Mouse (Mus musculus) forebrain, embryonic 16.5 days (tissue): ENCODE measurements around the gene Zkscan3. TPM values are rescaled to one million over a fixed set of nuclear protein-coding genes. Genes with fewer than 3 reads are reported as not detected.

Source experiments
- ATAC-seq: fragments of 200-750 bp; cut with Nextera tagmentation; 2 replicates; pipeline ENCODE4 v1.8.0; 2017; ENCODE audit warnings: mild to moderate bottlenecking, moderate library complexity
- H3K27ac ChIP-seq: fragments of 300-500 bp; sonication (generic); 2 replicates; pipeline ENCODE4 v1.5.1; 2014; ENCODE audit warnings: low read length, control low read depth
- H3K27me3 ChIP-seq: fragments of 300-500 bp; sonication (generic); replicated peaks from 2 replicates; pipeline ENCODE4 v1.6.1; 2014; ENCODE audit warnings: low read length; ENCODE audit not compliant: control insufficient read depth, insufficient read depth
- H3K36me3 ChIP-seq: fragments of 300-500 bp; sonication (generic); 2 replicates; pipeline ENCODE4 v1.6.1; 2014; ENCODE audit not compliant: control insufficient read depth, insufficient read depth
- H3K4me1 ChIP-seq: fragments of 300-500 bp; sonication (generic); replicated peaks from 2 replicates; pipeline ENCODE4 v1.6.1; 2014; ENCODE audit warnings: low read length; ENCODE audit not compliant: control insufficient read depth, insufficient read depth
- H3K4me2 ChIP-seq: fragments of 300-500 bp; sonication (generic); 2 replicates; pipeline ENCODE4 v1.6.1; 2014; ENCODE audit warnings: mild to moderate bottlenecking, low read length, control low read depth
- H3K4me3 ChIP-seq: fragments of 300-500 bp; sonication (generic); replicated peaks from 2 replicates; pipeline ENCODE4 v1.5.1; 2014; ENCODE audit warnings: mild to moderate bottlenecking, low read length, control low read depth
- H3K9ac ChIP-seq: fragments of 300-500 bp; sonication (generic); replicated peaks from 2 replicates; pipeline ENCODE4 v1.6.1; 2014; ENCODE audit warnings: low read depth, low read length, control low read depth
- H3K9me3 ChIP-seq: fragments of 300-500 bp; sonication (generic); 2 replicates; pipeline ENCODE4 v1.6.1; 2016; ENCODE audit warnings: low read length; ENCODE audit not compliant: control insufficient read depth
- WGBS: fragments of 180-500 bp; shearing (Covaris S2); extraction: QIAGEN DNeasy Blood & Tissue Kit; methylation state at CpG from one replicate; pipeline ENCODE4 v1.1.7; 2014; 5-methylcytosine and 5-hydroxymethylcytosine counted together
- polyA plus RNA-seq: library from polyadenylated mRNA; unstranded; fragments of >200 nt; fragmentation: Nextera tagmentation; extraction: Ambion mirVana; gene quantifications from 2 replicates; pipeline ENCODE4 v1.2.1, GENCODE M21; 2015

Zkscan3 gene
- polyA plus RNA-seq, 1 experiment from 2014 or later, result 93.3 TPM

DNA sequence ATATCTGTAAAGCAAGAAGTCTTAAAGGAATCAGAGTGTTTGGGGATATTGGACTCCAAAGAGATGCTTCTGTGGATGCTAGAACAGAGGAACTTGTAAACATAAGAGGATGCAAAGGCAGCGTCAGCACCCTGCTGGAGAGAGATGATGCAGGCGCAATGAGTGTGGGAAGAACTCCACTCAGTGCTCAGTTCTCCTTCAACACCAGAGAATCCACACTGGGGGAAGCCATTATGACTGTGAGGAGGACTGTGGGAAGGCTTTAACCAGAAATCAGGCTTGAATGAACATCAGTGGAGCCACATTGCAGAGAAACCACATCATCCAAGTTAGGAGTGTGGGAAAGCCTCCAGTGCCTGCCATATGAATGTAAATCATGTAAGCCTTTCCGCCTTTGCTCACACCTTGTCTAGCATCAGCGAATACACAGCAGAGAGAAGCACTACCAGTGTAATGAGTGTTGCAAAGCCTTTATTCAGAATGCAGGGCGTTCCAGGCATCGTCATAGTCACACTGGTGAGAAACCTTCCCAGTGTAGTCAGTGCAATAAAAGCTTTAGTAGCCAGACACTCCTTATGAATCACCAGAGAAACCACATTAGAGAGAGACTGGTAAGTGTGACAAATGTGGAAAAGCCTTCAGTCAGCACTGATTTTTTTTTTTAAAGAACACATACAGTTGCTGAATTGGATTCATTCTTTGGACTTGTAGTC is 14.9 kb upstream of the Zkscan3 start:
- Histone ChIP-seq H3K27ac (no peak overlapping the region), H3K4me3 (no peak overlapping the region), H3K4me2 (no peak overlapping the region), H3K4me1 (no peaks in the 10 kb centered on the region), H3K9ac (no peak overlapping the region), H3K27me3 (no peaks in the 10 kb centered on the region), H3K9me3 (no peaks in the 10 kb centered on the region), H3K36me3 (no peaks in the 10 kb centered on the region)
- ATAC-seq, result no peak
- 86% methylated on average over 6 of the region's 6 CpGs for WGBS

DNA sequence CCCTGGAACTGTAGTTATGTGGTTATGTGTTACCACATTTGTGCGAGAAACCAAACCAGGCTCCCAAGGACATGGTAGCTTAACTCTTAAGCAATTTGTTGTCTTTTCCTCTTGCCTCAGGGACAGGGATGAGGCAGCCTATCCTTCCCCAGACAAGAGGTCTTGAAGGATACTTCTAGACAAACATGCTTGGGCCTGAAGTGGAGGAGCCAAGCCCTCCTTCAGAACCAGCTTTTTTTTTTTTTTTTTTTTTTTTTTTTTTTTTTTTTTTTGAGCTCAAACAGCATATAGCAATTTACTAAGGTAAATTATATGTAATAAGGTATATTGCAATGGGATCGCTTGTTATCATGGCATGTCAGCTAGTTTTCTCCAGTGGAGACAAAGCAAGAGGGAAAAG is 13.2 kb upstream of the Zkscan3 start:
- H3K9me3 ChIP-seq, result no peaks in the 10 kb centered on the region
- no peak overlapping the region for H3K4me3 ChIP-seq
- no peaks in the 10 kb centered on the region for H3K4me1 ChIP-seq
- no peak overlapping the region for H3K4me2 ChIP-seq
- ATAC-seq, result no peak
- no peak overlapping the region for H3K9ac ChIP-seq
- no peak overlapping the region for H3K27ac ChIP-seq
- H3K36me3 ChIP-seq, result no peaks in the 10 kb centered on the region
- H3K27me3 ChIP-seq, result no peaks in the 10 kb centered on the region
- 92% methylated on average over 2 of the region's 2 CpGs for WGBS

DNA sequence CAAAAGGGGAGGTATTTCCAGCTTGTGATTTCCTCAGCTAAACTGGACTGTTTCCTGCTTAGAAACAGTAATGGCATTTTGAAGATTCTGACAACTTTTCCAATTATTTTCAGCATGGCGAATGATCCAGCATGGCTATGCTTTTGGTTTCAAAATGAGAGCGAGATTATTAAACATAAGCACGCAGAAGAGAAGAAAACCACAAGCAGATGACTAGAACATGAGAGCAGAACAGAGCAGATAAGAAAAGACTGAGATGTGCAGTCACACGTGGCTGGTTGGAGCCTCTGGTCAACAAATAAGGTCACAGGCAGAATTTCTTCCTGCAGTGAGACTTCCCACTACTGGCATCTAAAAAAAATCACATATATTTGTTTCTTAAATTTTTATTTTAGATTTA is 12.7 kb upstream of the Zkscan3 start:
- Histone ChIP-seq H3K4me2 (no peak overlapping the region), H3K4me3 (no peak overlapping the region), H3K9me3 (no peaks in the 10 kb centered on the region), H3K4me1 (no peaks in the 10 kb centered on the region), H3K27ac (no peak overlapping the region), H3K9ac (no peak overlapping the region), H3K27me3 (no peaks in the 10 kb centered on the region), H3K36me3 (no peaks in the 10 kb centered on the region)
- ATAC-seq, result no peak
- 81% methylated on average over 4 of the region's 4 CpGs for WGBS

DNA sequence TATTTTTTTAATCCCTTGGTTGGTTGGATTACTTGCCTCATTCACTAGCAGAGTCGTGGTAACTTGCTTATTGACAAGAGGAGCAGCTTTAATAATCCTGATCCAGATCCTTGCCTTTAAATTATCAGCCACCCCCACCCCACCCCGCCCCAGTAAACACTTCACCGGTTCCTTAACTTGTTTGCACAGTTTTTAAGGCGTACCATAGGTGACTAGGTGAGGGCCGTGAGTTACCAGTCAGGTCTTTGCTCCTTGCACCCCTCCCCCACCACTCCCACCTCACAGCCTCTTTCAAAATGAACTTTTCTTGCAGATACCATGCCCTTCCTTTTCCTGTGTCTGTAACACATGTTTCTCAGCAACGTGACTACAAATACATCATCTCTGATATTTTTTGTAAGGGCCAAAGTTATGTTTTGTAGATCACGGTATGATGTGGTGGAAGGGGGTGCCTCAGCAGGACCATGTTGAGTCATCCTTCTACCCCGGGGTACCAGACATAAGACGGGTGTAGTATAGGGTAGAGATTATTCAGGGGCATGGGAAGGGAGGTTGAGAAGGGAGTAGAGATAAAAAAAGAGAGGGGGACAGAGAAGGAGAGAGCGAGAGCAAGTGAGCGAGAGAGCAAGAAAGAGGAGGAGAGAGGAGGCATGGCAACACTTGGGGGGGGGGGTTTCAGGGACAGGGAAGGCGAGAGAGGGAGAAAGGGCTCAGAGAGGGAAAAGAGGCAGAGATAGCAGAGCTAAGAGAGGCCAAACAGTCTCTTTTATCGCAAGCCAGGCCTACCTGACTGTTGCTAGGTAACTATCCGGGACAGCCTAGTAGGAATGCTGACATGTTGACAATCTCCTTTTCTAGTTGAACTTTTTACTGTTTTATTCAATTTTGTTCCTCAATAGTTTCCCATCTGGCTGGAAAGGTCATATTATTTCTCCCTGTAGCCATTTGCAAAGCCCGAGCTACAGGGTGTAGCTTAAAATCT is 12.0 kb upstream of the Zkscan3 start:
- no peak for ATAC-seq
- no peaks in the 10 kb centered on the region for H3K27me3 ChIP-seq
- H3K4me3 ChIP-seq, result no peak overlapping the region
- 70% methylated on average over 14 of the region's 15 CpGs for WGBS
- no peaks in the 10 kb centered on the region for H3K4me1 ChIP-seq
- no peak overlapping the region for H3K4me2 ChIP-seq
- H3K36me3 ChIP-seq, result no peaks in the 10 kb centered on the region
- H3K27ac ChIP-seq, result no peak overlapping the region
- H3K9me3 ChIP-seq, result no peaks in the 10 kb centered on the region
- H3K9ac ChIP-seq, result no peak overlapping the region

DNA sequence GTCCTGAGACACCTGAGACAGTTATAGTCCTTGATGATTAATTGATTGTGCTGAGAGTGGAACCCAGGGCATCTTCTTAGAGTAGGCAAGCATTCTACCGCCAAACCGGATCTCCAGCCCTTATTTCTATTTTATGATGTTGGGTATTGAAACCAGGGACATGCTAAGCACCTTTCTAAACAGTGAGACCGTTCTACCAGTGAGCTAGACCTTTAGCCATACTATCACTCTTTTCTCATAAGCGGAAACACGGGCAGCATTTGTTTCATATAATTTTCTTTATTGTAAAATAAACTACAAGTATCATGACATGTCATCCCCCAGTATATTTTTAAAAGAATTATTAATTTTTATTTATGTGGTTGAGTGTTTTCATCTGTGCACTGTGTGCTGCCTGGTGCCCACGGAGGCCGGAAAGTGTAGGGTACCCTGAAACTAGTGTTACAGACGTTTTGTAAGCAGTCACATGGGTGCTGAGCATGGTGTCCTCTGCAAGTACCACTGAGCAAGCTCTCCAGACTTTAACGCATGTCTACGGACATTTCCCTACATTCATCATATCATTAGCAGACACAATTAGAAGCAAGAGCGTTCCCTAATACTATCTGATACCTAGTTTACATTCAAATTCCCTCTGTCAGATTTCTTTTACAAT is 6.4 kb upstream of the Zkscan3 start:
- peak; percentile 41; the same call in 1 of the 2 replicates for ATAC-seq
- Histone ChIP-seq H3K36me3 (no peaks in the 10 kb centered on the region), H3K9me3 (no peaks in the 10 kb centered on the region), H3K4me2 (peak overlapping the region; percentile 54), H3K27me3 (no peaks in the 10 kb centered on the region), H3K4me3 (peak overlapping the region; percentile 47), H3K9ac (peak overlapping the region; percentile 58), H3K4me1 (0 out of 2 replicates have a peak, but pooled peaks cover 4% of the 10 kb centered on the region), H3K27ac (peak overlapping the region; percentile 52)
- WGBS, result 48% methylated on average over 11 of the region's 11 CpGs

DNA sequence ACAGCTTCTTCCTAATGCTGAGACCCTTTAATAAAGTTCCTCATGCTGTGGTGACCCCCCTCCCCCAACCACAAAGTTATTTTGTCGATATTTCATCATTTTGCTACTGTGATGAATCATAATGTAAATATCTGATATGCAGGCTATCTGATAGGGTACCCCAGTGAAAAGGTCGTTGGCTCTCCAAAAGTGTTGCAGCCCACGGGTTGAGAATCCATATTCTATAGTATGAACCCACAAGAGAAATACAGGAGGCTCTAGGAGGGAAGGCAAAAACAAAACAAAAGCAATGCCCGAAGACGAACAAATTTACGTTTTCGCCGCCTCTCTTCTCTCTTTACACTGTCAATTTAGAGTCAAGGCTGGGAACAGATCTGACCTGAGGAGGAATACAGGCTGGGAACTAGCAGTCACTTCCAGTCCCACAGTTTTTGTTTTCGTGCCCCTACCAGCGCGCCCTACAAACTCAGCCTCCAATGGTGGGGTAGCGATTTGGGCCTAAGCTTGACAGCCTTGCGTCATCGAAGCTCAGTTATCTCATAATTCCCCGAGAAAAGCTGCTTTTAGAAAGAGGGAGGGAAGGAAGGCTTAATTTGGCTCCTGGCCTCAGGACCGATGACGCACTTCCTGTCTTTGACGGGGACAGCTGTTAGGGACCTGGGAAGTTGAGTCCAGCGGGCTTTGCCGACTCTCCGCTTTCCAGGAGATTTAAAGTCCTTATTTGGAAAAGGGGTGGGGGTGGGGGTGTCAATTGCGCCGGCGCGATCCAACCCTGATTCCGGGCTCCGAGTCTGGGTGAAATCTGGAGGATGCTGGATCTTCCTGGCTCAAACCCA is 5.6 kb upstream of the Zkscan3 start:
- H3K9ac ChIP-seq, result peak overlapping the region; percentile 58
- peak overlapping the region; percentile 54 for H3K4me2 ChIP-seq
- H3K4me1 ChIP-seq, result 0 out of 2 replicates have a peak, but pooled peaks cover 4% of the 10 kb centered on the region
- peak overlapping the region; percentile 52 for H3K27ac ChIP-seq
- WGBS, result 3% methylated on average over 27 of the region's 27 CpGs
- peak; percentile 96 for ATAC-seq
- H3K36me3 ChIP-seq, result no peaks in the 10 kb centered on the region
- H3K4me3 ChIP-seq, result peak overlapping the region; percentile 47
- no peaks in the 10 kb centered on the region for H3K27me3 ChIP-seq
- no peaks in the 10 kb centered on the region for H3K9me3 ChIP-seq

DNA sequence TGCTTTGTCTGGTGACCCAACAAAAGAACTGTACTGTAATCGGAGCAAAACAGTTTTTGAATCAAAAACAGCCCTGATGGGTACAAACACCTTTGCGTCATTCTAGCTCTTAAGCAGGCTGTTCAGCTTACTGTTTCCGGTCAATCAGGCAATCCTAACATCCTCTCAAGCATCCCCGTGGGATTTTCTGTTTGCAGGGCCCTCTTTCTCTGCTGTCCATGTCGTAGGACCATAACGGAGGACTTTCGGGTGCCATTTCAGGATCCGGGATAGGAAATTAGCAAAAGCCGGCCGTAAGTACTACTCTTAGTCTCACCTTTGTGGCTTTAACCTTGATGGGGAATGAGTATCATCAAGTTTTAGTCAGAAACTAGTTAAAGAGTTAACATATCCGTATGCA is 4.8 kb upstream of the Zkscan3 start:
- Histone ChIP-seq H3K9ac (no peak overlapping the region), H3K4me2 (no peak overlapping the region), H3K4me1 (0 out of 2 replicates have a peak, but pooled peaks cover 4% of the 10 kb centered on the region), H3K27me3 (no peaks in the 10 kb centered on the region), H3K9me3 (no peaks in the 10 kb centered on the region), H3K27ac (no peak overlapping the region), H3K4me3 (no peak overlapping the region), H3K36me3 (no peaks in the 10 kb centered on the region)
- ATAC-seq, result no peak
- 79% methylated on average over 11 of the region's 11 CpGs for WGBS

DNA sequence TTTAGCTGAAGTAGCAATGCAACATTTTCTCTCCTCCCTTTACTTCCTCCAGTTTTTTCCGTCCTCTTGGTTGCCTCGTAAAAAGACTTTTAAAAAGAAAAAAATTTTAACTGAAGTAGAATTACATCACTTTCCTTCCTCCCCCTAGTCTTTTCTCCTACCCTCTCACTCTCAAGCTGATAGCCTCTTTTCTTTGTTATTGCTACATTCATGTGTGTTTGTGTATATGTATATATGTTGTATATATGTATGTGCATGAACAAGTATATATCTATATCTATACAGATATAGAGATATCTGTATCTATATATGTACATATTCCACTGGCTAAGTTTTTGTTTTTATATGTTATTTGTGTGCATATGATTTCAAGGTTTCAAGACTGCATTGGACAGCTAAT is 293 bp upstream of the Zkscan3 start:
- Histone ChIP-seq H3K4me1 (peaks cover 27% of the 10 kb centered on the region), H3K9me3 (no peaks in the 10 kb centered on the region), H3K36me3 (0 out of 2 replicates have a peak, but pooled peaks cover 5% of the 10 kb centered on the region), H3K27ac (no peak overlapping the region), H3K4me3 (peak overlapping the region; percentile 96), H3K27me3 (no peaks in the 10 kb centered on the region), H3K9ac (peak overlapping the region; percentile 88), H3K4me2 (peak overlapping the region; percentile 80)
- 0% methylated on average over 2 of the region's 2 CpGs for WGBS
- peak; percentile 54 for ATAC-seq
